Mouse (Mus musculus) stomach, postnatal 0 days (tissue): ENCODE measurements around the gene Btbd8. TPM values are rescaled to one million over a fixed set of nuclear protein-coding genes. Genes with fewer than 3 reads are reported as not detected.

ENCODE experiments used
- ATAC-seq: fragments of 200-750 bp; cut with Nextera tagmentation; 2 replicates; pipeline ENCODE4 v1.8.0; 2017; ENCODE audit not compliant: low FRiP score, low TSS enrichment
- DNase-seq: peaks from one replicate; pipeline ENCODE4 v3.0.0-alpha.2; 2016; ENCODE audit warnings: low spot score
- H3K27ac ChIP-seq: fragments of 300-500 bp; sonication (generic); replicated peaks from 2 replicates; pipeline ENCODE4 v1.5.1; 2014; ENCODE audit warnings: mild to moderate bottlenecking, control low read depth
- H3K27me3 ChIP-seq: fragments of 300-500 bp; sonication (generic); 2 replicates; pipeline ENCODE4 v1.6.1; 2014; ENCODE audit warnings: low read length; ENCODE audit not compliant: control insufficient read depth, insufficient read depth
- H3K36me3 ChIP-seq: fragments of 300-500 bp; sonication (generic); 2 replicates; pipeline ENCODE4 v1.6.1; 2014; ENCODE audit warnings: low read length, mixed read lengths; ENCODE audit not compliant: control insufficient read depth, insufficient read depth
- H3K4me1 ChIP-seq: fragments of 300-500 bp; sonication (generic); replicated peaks from 2 replicates; pipeline ENCODE4 v1.6.1; 2014; ENCODE audit warnings: antibody characterized with exemption; ENCODE audit not compliant: control insufficient read depth, insufficient read depth
- H3K4me2 ChIP-seq: fragments of 300-500 bp; sonication (generic); replicated peaks from 2 replicates; pipeline ENCODE4 v1.6.1; 2014; ENCODE audit warnings: low read depth, mild to moderate bottlenecking, control low read depth, moderate library complexity
- H3K4me3 ChIP-seq: fragments of 300-500 bp; sonication (generic); 2 replicates; pipeline ENCODE4 v1.5.1; 2014; ENCODE audit warnings: low read depth, low read length, control low read depth
- H3K9ac ChIP-seq: fragments of 300-500 bp; sonication (generic); 2 replicates; pipeline ENCODE4 v1.6.1; 2014; ENCODE audit warnings: mild to moderate bottlenecking, low read length, control low read depth, mixed read lengths
- H3K9me3 ChIP-seq: fragments of 300-500 bp; sonication (generic); 2 replicates; pipeline ENCODE4 v1.6.1; 2016; ENCODE audit warnings: low read length; ENCODE audit not compliant: control insufficient read depth
- CTCF ChIP-seq: IDR thresholded peaks from 2 replicates; pipeline ENCODE4 v1.5.1; 2016; ENCODE audit warnings: antibody characterized with exemption, low read depth, mild to moderate bottlenecking, moderate library complexity
- EP300 ChIP-seq: optimal IDR thresholded peaks from 2 replicates; pipeline ENCODE3; 2016; ENCODE audit warnings: antibody characterized with exemption
- WGBS: fragments of 180-500 bp; shearing (Covaris S2); extraction: QIAGEN DNeasy Blood & Tissue Kit; methylation state at CpG from one replicate; pipeline ENCODE4 v1.1.7; 2014; 5-methylcytosine and 5-hydroxymethylcytosine counted together
- polyA plus RNA-seq: library from polyadenylated mRNA; unstranded; fragments of >200 nt; fragmentation: Nextera tagmentation; extraction: Ambion mirVana; gene quantifications from 2 replicates; pipeline ENCODE4 v1.2.1, GENCODE M21; 2015

Gene Btbd8
- polyA plus RNA-seq, 1 experiment from 2014 or later: 2.3 TPM

- Histone ChIP-seq H3K9ac (peak overlapping the region; percentile 70), H3K27ac (peak overlapping the region; percentile 56; the same call in 1 of the 2 replicates), H3K9me3 (no peaks in the 10 kb centered on the region), H3K36me3 (no peaks in the 10 kb centered on the region), H3K4me3 (peak overlapping the region; percentile 48), H3K4me2 (peak overlapping the region; percentile 76), H3K4me1 (no peaks in the 10 kb centered on the region), H3K27me3 (no peaks in the 10 kb centered on the region; the same call in 1 of the 2 replicates)
- 26% methylated on average over 12 of the region's 12 CpGs for WGBS
- ATAC-seq (peak; percentile 64; the same call in 1 of the 2 replicates), DNase-seq (no peak)
- no peak for TF ChIP-seq EP300
- TF ChIP-seq CTCF: no peak
These were observed 33.7 kb upstream of the Btbd8 start for GRCm38 (mm10) chr5:107403947-107404684.

GRCm38 (mm10) chr5:107405361-107405760, 32.4 kb upstream of the Btbd8 start:
- WGBS: 82% methylated on average over 4 of the region's 4 CpGs
- Histone ChIP-seq H3K4me2 (no peak overlapping the region), H3K27ac (no peak overlapping the region), H3K27me3 (no peaks in the 10 kb centered on the region; the same call in 1 of the 2 replicates), H3K4me3 (no peak overlapping the region), H3K9ac (no peak overlapping the region), H3K4me1 (no peaks in the 10 kb centered on the region; the same call in 1 of the 2 replicates), H3K36me3 (no peaks in the 10 kb centered on the region), H3K9me3 (no peaks in the 10 kb centered on the region)
- TF ChIP-seq EP300 (no peak), CTCF (no peak)
- DNase-seq (no peak), ATAC-seq (no peak)

GRCm38 (mm10) chr5:107410305-107410704, 27.5 kb upstream of the Btbd8 start:
- Histone ChIP-seq H3K9ac (no peak overlapping the region), H3K4me3 (no peak overlapping the region), H3K9me3 (no peaks in the 10 kb centered on the region), H3K27me3 (no peaks in the 10 kb centered on the region), H3K36me3 (no peaks in the 10 kb centered on the region), H3K4me2 (no peak overlapping the region), H3K4me1 (no peaks in the 10 kb centered on the region; the same call in 1 of the 2 replicates), H3K27ac (no peak overlapping the region)
- TF ChIP-seq EP300 (no peak), CTCF (no peak)
- peak; percentile 36; the same call in 1 of the 2 replicates for ATAC-seq
- WGBS: 88% methylated on average over 1 of the region's 1 CpGs
- DNase-seq: no peak

GRCm38 (mm10) chr5:107411326-107411725, 26.5 kb upstream of the Btbd8 start:
- DNase-seq (no peak), ATAC-seq (no peak)
- TF ChIP-seq CTCF (no peak), EP300 (no peak)
- Histone ChIP-seq H3K27ac (no peak overlapping the region), H3K9ac (no peak overlapping the region), H3K4me3 (no peak overlapping the region), H3K27me3 (no peaks in the 10 kb centered on the region), H3K4me1 (no peaks in the 10 kb centered on the region; the same call in 1 of the 2 replicates), H3K9me3 (no peaks in the 10 kb centered on the region), H3K36me3 (no peaks in the 10 kb centered on the region), H3K4me2 (no peak overlapping the region)
- 38% methylated on average over 4 of the region's 4 CpGs for WGBS

- Histone ChIP-seq H3K4me3 (no peak overlapping the region), H3K36me3 (no peaks in the 10 kb centered on the region), H3K9me3 (no peaks in the 10 kb centered on the region), H3K9ac (no peak overlapping the region), H3K4me2 (no peak overlapping the region), H3K27ac (no peak overlapping the region), H3K27me3 (no peaks in the 10 kb centered on the region), H3K4me1 (no peaks in the 10 kb centered on the region; the same call in 1 of the 2 replicates)
- DNase-seq (no peak), ATAC-seq (no peak)
- 93% methylated on average over 2 of the region's 2 CpGs for WGBS
- TF ChIP-seq CTCF (peak; percentile 24; the same call in 1 of the 2 replicates), EP300 (no peak)
These were observed 25.5 kb upstream of the Btbd8 start for GRCm38 (mm10) chr5:107412285-107412684.

- ATAC-seq: no peak
- no peak for TF ChIP-seq EP300
- TF ChIP-seq CTCF: no peak
- Histone ChIP-seq H3K9ac (no peak overlapping the region), H3K9me3 (no peaks in the 10 kb centered on the region), H3K4me1 (no peaks in the 10 kb centered on the region; the same call in 1 of the 2 replicates), H3K27me3 (no peaks in the 10 kb centered on the region), H3K4me3 (no peak overlapping the region), H3K36me3 (no peaks in the 10 kb centered on the region), H3K4me2 (no peak overlapping the region), H3K27ac (no peak overlapping the region)
- no peak for DNase-seq
- 73% methylated on average over 2 of the region's 2 CpGs for WGBS
These were observed 22.7 kb upstream of the Btbd8 start for GRCm38 (mm10) chr5:107415098-107415497.
